Mouse (Mus musculus): ENCODE measurements around the gene Lrrk1.

The Lrrk1 gene

GRCm38 (mm10) chr7:66376560-66376959 lies 11.6 kb downstream of the Lrrk1 start:
- no peak for DNase-seq

GRCm38 (mm10) chr7:66375736-66376135 lies 12.4 kb downstream of the Lrrk1 start:
- DNase-seq: no peak

- DNase-seq: no peak
These were observed 14.8 kb downstream of the Lrrk1 start for GRCm38 (mm10) chr7:66373391-66373790.

GRCm38 (mm10) chr7:66370970-66371369 lies 17.2 kb downstream of the Lrrk1 start:
- DNase-seq: no peak

- DNase-seq: no peak
These were observed 18.2 kb downstream of the Lrrk1 start for GRCm38 (mm10) chr7:66369934-66370445.

GRCm38 (mm10) chr7:66369071-66369933 lies 18.8 kb downstream of the Lrrk1 start:
- DNase-seq: no peak

GRCm38 (mm10) chr7:66365904-66366303 lies 22.2 kb downstream of the Lrrk1 start, which contains the start of gene Gm10974:
Gm10974 (plus strand) TSS chr7:66365905.
- DNase-seq: peak; percentile 43 to 63

GRCm38 (mm10) chr7:66365411-66365810 lies 22.7 kb downstream of the Lrrk1 start:
- no peak for DNase-seq

GRCm38 (mm10) chr7:66364491-66364890 lies 23.7 kb downstream of the Lrrk1 start:
- DNase-seq: no peak

GRCm38 (mm10) chr7:66359044-66359443 lies 29.1 kb downstream of the Lrrk1 start:
- no peak for DNase-seq

- DNase-seq: no peak
These were observed 29.7 kb downstream of the Lrrk1 start for GRCm38 (mm10) chr7:66358461-66358860.

GRCm38 (mm10) chr7:66355791-66356522 lies 32.2 kb downstream of the Lrrk1 start:
- DNase-seq: no peak

GRCm38 (mm10) chr7:66354911-66355310 lies 33.2 kb downstream of the Lrrk1 start:
- no peak for DNase-seq

- no peak for DNase-seq
These were observed 37.1 kb downstream of the Lrrk1 start for GRCm38 (mm10) chr7:66351074-66351473.

GRCm38 (mm10) chr7:66349670-66350069 lies 38.5 kb downstream of the Lrrk1 start:
- DNase-seq: no peak

GRCm38 (mm10) chr7:66348588-66348987 lies 39.6 kb downstream of the Lrrk1 start:
- DNase-seq: no peak

GRCm38 (mm10) chr7:66346959-66347663 lies 41.0 kb downstream of the Lrrk1 start:
- peak; percentile 38 to 56 for DNase-seq

GRCm38 (mm10) chr7:66343307-66343706 lies 44.8 kb downstream of the Lrrk1 start:
- DNase-seq: no peak

GRCm38 (mm10) chr7:66342831-66343230 lies 45.3 kb downstream of the Lrrk1 start:
- DNase-seq: peak in 1 of 2 experiments; percentile 24

- DNase-seq: peak; percentile 75 to 79
These were observed 45.8 kb downstream of the Lrrk1 start for GRCm38 (mm10) chr7:66342323-66342722.

- DNase-seq: peak in 1 of 2 experiments; percentile 12
These were observed 48.1 kb downstream of the Lrrk1 start for GRCm38 (mm10) chr7:66340044-66340443.

GRCm38 (mm10) chr7:66339625-66340024 lies 48.5 kb downstream of the Lrrk1 start:
- peak in 1 of 2 experiments; percentile 25 for DNase-seq

- no peak for DNase-seq
These were observed 51.2 kb downstream of the Lrrk1 start for GRCm38 (mm10) chr7:66336955-66337354.
